Comparison of ENCODE assay signal across 12 mouse cellular contexts in the genomic region with DNA sequence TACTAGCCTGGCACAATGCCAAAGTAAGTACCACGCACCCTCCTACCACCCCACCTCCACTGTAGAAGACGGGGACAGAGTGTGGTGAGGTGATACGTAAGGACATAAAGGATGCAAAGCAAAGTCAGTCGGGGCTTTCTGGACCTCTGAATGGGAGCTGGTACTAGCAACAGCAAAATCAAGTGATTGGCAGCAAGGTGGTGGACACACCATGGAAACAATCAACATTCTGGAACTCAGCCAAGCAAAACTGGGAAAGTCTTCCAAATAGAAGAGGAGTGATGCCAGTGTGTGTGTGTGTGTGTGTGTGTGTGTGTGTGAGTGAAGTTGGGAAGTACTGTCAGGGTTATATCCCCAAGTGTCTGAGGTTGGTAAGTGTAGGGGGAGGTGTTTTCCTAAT. TPM values are rescaled to one million over a fixed set of nuclear protein-coding genes. Genes with fewer than 3 reads are reported as not detected.
DNase-seq lines count a peak whose midpoint lies in the region; ATAC-seq and TF ChIP-seq lines count a peak whose summit lies in the region.
"Had no signal": no experiment of that assay in that cellular context is flagged by ENCODE, and none has a peak within 500 bp of the region (broad histone marks: within the 10 kb centered on the region; RNA-seq: fewer than 3 reads in every experiment).

No protein-coding gene starts in this region.

- no peak overlapping the region for H3K4me3 ChIP-seq in forebrain, embryonic 13.5 days
- H3K4me3 ChIP-seq in forebrain, embryonic 11.5 days (ENCODE audit: low read depth, low read length): no peak overlapping the region
- H3K4me3 ChIP-seq in layer of hippocampus, adult 2 months: no peak overlapping the region
- H3K4me3 ChIP-seq in forebrain, embryonic 15.5 days: no peak overlapping the region
- H3K4me3 ChIP-seq: limb, embryonic 10.5 days had no signal

- H3K36me3 ChIP-seq in forebrain, embryonic 13.5 days (ENCODE audit: poor library complexity, severe bottlenecking): peaks cover 90% of the 10 kb centered on the region
- H3K36me3 ChIP-seq in forebrain, embryonic 11.5 days (ENCODE audit: control insufficient read depth, insufficient read depth, low read length): peaks cover 22% of the 10 kb centered on the region
- H3K36me3 ChIP-seq in forebrain, embryonic 15.5 days: peaks cover 73% of the 10 kb centered on the region

- peaks cover 12% of the 10 kb centered on the region; the same call in 1 of the 2 replicates for H3K4me1 ChIP-seq in forebrain, embryonic 13.5 days
- H3K4me1 ChIP-seq in forebrain, embryonic 11.5 days (replicated peaks; ENCODE audit: control insufficient read depth, insufficient read depth, low read length): no peaks in the 10 kb centered on the region
- H3K4me1 ChIP-seq in forebrain, embryonic 15.5 days: peaks cover 9% of the 10 kb centered on the region; the same call in 1 of the 2 replicates

- peak overlapping the region; percentile 20; the same call in 1 of the 2 replicates for H3K27ac ChIP-seq in forebrain, embryonic 13.5 days
- no peak overlapping the region for H3K27ac ChIP-seq in forebrain, embryonic 11.5 days (ENCODE audit: low read depth, low read length)
- 0 out of 2 replicates have a peak overlapping the region, but pooled peaks have one; percentile 39 for H3K27ac ChIP-seq in layer of hippocampus, adult 2 months
- no peak overlapping the region for H3K27ac ChIP-seq in forebrain, embryonic 15.5 days (replicated peaks)
- H3K27ac ChIP-seq: limb, embryonic 10.5 days had no signal

- no peak for DNase-seq in forebrain, embryonic 11.5 days (ENCODE audit: low spot score)
- peak; percentile 42 to 46 for DNase-seq in layer of hippocampus, adult 2 months (ENCODE audit: low spot score in 2 of 2)
- DNase-seq in layer of hippocampus, adult 9-10 months (ENCODE audit: low spot score): no peak
- peak; percentile 46 for DNase-seq in MN1 (ENCODE audit: low spot score)
- DNase-seq in liver: no peak
- DNase-seq: adrenal gland, postnatal 36 days; right cerebral cortex, adult 18-20 months had no signal

- TF ChIP-seq CTCF in layer of hippocampus, adult 2 months (conservative IDR thresholded peaks at IDR 0.05): no peak

- no peak overlapping the region for H3K4me2 ChIP-seq in forebrain, embryonic 13.5 days
- H3K4me2 ChIP-seq in forebrain, embryonic 11.5 days (ENCODE audit: low read depth, low read length, severe bottlenecking): no peak overlapping the region
- H3K4me2 ChIP-seq in forebrain, embryonic 15.5 days (replicated peaks): no peak overlapping the region

- peak; percentile 44 for ATAC-seq in forebrain, embryonic 13.5 days
- no peak for ATAC-seq in forebrain, embryonic 11.5 days (replicated peaks; ENCODE audit: low FRiP score)
- peak; percentile 44 for ATAC-seq in forebrain, embryonic 15.5 days (replicated peaks)
- ATAC-seq in megakaryocyte, adult 5-6 weeks (ENCODE audit: poor library complexity, severe bottlenecking): no peak
- ATAC-seq: CD4-positive, CD25-positive, alpha-beta regulatory T cell, adult 4 months had no signal

- 57% methylated on average over 4 of the region's 4 CpGs for WGBS in forebrain, embryonic 13.5 days
- 89% methylated on average over 4 of the region's 4 CpGs for WGBS in forebrain, embryonic 11.5 days
- WGBS in forebrain, embryonic 15.5 days: 40% methylated on average over 4 of the region's 4 CpGs

- H3K27me3 ChIP-seq in forebrain, embryonic 13.5 days: no peaks in the 10 kb centered on the region
- H3K27me3 ChIP-seq in forebrain, embryonic 11.5 days (ENCODE audit: control insufficient read depth, insufficient read depth, low read length): no peaks in the 10 kb centered on the region
- no peaks in the 10 kb centered on the region for H3K27me3 ChIP-seq in forebrain, embryonic 15.5 days

- H3K9me3 ChIP-seq in forebrain, embryonic 13.5 days (replicated peaks): no peaks in the 10 kb centered on the region
- H3K9me3 ChIP-seq in forebrain, embryonic 11.5 days (ENCODE audit: control insufficient read depth, low read length): no peaks in the 10 kb centered on the region
- no peaks in the 10 kb centered on the region for H3K9me3 ChIP-seq in forebrain, embryonic 15.5 days
- H3K9me3 ChIP-seq: limb, embryonic 10.5 days had no signal

- no peak overlapping the region for H3K9ac ChIP-seq in forebrain, embryonic 13.5 days
- H3K9ac ChIP-seq in forebrain, embryonic 11.5 days (ENCODE audit: low read length): no peak overlapping the region
- no peak overlapping the region for H3K9ac ChIP-seq in forebrain, embryonic 15.5 days (replicated peaks)

RNA-seq across cellular contexts. Expression of a gene that starts 7.7 kb away (rescaled TPM):
- polyA plus RNA-seq in forebrain, embryonic 13.5 days (2015; fragmentation: Nextera tagmentation; extraction: Ambion mirVana): 33.4 and 37.6 TPM in 2 replicates
- polyA plus RNA-seq in forebrain, embryonic 11.5 days (2014; fragmentation: Nextera tagmentation; extraction: Ambion mirVana): 46.7 and 49.5 TPM in 2 replicates
- 10 to 100 TPM; 29.7 to 36.1 TPM for total RNA-seq in layer of hippocampus, adult 2 months (2021)
- polyA plus RNA-seq in forebrain, embryonic 15.5 days (2015; fragmentation: Nextera tagmentation; extraction: Ambion mirVana): 41.1 and 42.0 TPM in 2 replicates
- total RNA-seq in megakaryocyte, adult 5-6 weeks (2015): 3.6 and 4.9 TPM in 2 replicates
- total RNA-seq in megakaryocyte, adult 5-6 weeks (2017): 4.3 and 5.1 TPM in 2 replicates

RNA-seq across cellular contexts. Expression of a gene that starts 23.1 kb away (rescaled TPM):
- polyA plus RNA-seq in forebrain, embryonic 13.5 days (2015; fragmentation: Nextera tagmentation; extraction: Ambion mirVana): 80.8 and 84.6 TPM in 2 replicates
- 64.0 and 70.1 TPM in 2 replicates for polyA plus RNA-seq in forebrain, embryonic 11.5 days (2014; fragmentation: Nextera tagmentation; extraction: Ambion mirVana)
- total RNA-seq in layer of hippocampus, adult 2 months (2021): 10 to 100 TPM; 35.2 to 38.2 TPM
- 94.6 and 101 TPM in 2 replicates for polyA plus RNA-seq in forebrain, embryonic 15.5 days (2015; fragmentation: Nextera tagmentation; extraction: Ambion mirVana)
- total RNA-seq in megakaryocyte, adult 5-6 weeks (2015): 44.1 and 47.3 TPM in 2 replicates
- total RNA-seq in megakaryocyte, adult 5-6 weeks (2017): 28.9 and 29.4 TPM in 2 replicates

Comparison
In these comparisons a context has a peak if more than half of its experiments do, and no peak if none do; other contexts are left out.
1. ATAC-seq: peak in forebrain, embryonic 13.5 days (single experiment) and forebrain, embryonic 15.5 days (single experiment); none in forebrain, embryonic 11.5 days (single experiment) and megakaryocyte, adult 5-6 weeks (single experiment).
2. H3K27ac ChIP-seq: peak in forebrain, embryonic 13.5 days (single experiment) and layer of hippocampus, adult 2 months (single experiment); none in forebrain, embryonic 11.5 days (single experiment) and forebrain, embryonic 15.5 days (single experiment).
3. DNase-seq: peak in layer of hippocampus, adult 2 months (2 of 2) and MN1 (single experiment); none in forebrain, embryonic 11.5 days (single experiment), layer of hippocampus, adult 9-10 months (single experiment) and liver (single experiment).